Mouse (Mus musculus) heart, adult 2 months (tissue): ENCODE data around the gene Eln.

Experiments
- CTCF ChIP-seq: fragments of 200-600 bp; IDR thresholded peaks from 2 replicates; pipeline ENCODE4 v1.8.1; 2022; ENCODE audit warnings: antibody characterized with exemption, mild to moderate bottlenecking, moderate library complexity
- EP300 ChIP-seq: fragments of 200-500 bp; IDR thresholded peaks from 2 replicates; pipeline ENCODE4 v1.6.1; 2011; ENCODE audit warnings: low read depth, low read length, control low read depth; ENCODE audit not compliant: insufficient read depth
- POLR2A ChIP-seq: fragments of 200-500 bp; IDR thresholded peaks from 2 replicates; pipeline ENCODE4 v1.6.1; 2011; ENCODE audit warnings: mild to moderate bottlenecking, low read depth, low read length, control low read depth; ENCODE audit not compliant: insufficient read depth

- TF ChIP-seq CTCF (no peak), POLR2A (no peak), EP300 (no peak)
Observed at GRCm38 (mm10) chr5:134769181-134769580, 22.1 kb upstream of the Eln start.
